Mouse (Mus musculus) forebrain, embryonic 15.5 days (tissue): ENCODE measurements at regions not wholly inside any gene's neighbourhood (a gene's known extent, or its start where the extent isn't known, plus 50 kb on each side); places are given as distances from the start of the nearest gene placed in this dataset.
A peak's percentile ranks its signal among the peaks of the same experiment; 100 is the strongest.

Source experiments
- ATAC-seq: fragments of 200-750 bp; cut with Nextera tagmentation; replicated peaks from 2 replicates; pipeline ENCODE4 v1.8.0; 2017; ENCODE audit warnings: mild to moderate bottlenecking, moderate TSS enrichment, moderate library complexity
- H3K27ac ChIP-seq: fragments of 300-500 bp; sonication (generic); replicated peaks from 2 replicates; pipeline ENCODE4 v1.5.1; 2015; ENCODE audit warnings: mild to moderate bottlenecking, inconsistent platforms
- H3K27me3 ChIP-seq: fragments of 300-500 bp; sonication (generic); 2 replicates; pipeline ENCODE4 v1.6.1; 2015; ENCODE audit warnings: inconsistent platforms
- H3K36me3 ChIP-seq: fragments of 300-500 bp; sonication (generic); 2 replicates; pipeline ENCODE4 v1.6.1; 2015; ENCODE audit warnings: mild to moderate bottlenecking, inconsistent platforms
- H3K4me1 ChIP-seq: fragments of 300-500 bp; sonication (generic); 2 replicates; pipeline ENCODE4 v1.6.1; 2015; ENCODE audit warnings: inconsistent platforms
- H3K4me2 ChIP-seq: fragments of 300-500 bp; sonication (generic); replicated peaks from 2 replicates; pipeline ENCODE4 v1.6.1; 2015; ENCODE audit warnings: mild to moderate bottlenecking, inconsistent platforms
- H3K4me3 ChIP-seq: fragments of 300-500 bp; sonication (generic); 2 replicates; pipeline ENCODE4 v1.5.1; 2015; ENCODE audit warnings: mild to moderate bottlenecking, inconsistent platforms
- H3K9ac ChIP-seq: fragments of 300-500 bp; sonication (generic); replicated peaks from 2 replicates; pipeline ENCODE4 v1.6.1; 2015; ENCODE audit warnings: mild to moderate bottlenecking, inconsistent platforms
- H3K9me3 ChIP-seq: fragments of 300-500 bp; sonication (generic); 2 replicates; pipeline ENCODE4 v1.6.1; 2016; ENCODE audit warnings: inconsistent platforms
- WGBS: fragments of 180-500 bp; shearing (Covaris S2); methylation state at CpG from one replicate; pipeline ENCODE4 v1.1.7; 2015; ENCODE audit warnings: mixed read lengths; 5-methylcytosine and 5-hydroxymethylcytosine counted together

DNA sequence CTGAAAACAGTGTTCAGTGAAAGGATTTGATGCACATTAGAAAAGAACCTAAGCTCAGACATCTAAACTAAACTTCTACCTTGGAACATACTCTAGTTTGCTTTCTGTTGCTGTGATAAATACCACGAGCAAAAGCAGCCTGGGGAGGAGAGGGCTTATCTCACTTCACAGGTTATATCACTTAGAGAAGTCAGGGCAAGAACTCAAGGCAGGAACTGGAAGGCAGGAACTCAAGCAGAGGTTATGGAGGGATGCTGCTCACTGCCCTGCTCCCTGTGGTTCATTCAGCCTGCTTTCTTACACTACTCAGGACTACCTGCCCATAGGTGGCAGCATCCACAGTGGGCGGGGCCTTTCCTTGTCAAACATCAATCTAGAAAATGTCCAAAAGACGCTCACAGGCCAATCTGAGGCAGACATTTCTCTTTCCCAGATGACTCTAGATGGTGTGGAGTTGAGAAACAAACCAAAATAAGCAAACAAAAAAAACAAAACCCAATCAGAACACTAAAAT is 101.5 kb downstream of the Hes1 start:
- 89% methylated on average over 3 of the region's 3 CpGs for WGBS
- Histone ChIP-seq H3K9me3 (no peaks in the 10 kb centered on the region), H3K4me3 (no peak overlapping the region), H3K27me3 (no peaks in the 10 kb centered on the region), H3K36me3 (no peaks in the 10 kb centered on the region), H3K9ac (no peak overlapping the region), H3K27ac (no peak overlapping the region), H3K4me2 (no peak overlapping the region), H3K4me1 (no peaks in the 10 kb centered on the region)
- ATAC-seq = no peak

DNA sequence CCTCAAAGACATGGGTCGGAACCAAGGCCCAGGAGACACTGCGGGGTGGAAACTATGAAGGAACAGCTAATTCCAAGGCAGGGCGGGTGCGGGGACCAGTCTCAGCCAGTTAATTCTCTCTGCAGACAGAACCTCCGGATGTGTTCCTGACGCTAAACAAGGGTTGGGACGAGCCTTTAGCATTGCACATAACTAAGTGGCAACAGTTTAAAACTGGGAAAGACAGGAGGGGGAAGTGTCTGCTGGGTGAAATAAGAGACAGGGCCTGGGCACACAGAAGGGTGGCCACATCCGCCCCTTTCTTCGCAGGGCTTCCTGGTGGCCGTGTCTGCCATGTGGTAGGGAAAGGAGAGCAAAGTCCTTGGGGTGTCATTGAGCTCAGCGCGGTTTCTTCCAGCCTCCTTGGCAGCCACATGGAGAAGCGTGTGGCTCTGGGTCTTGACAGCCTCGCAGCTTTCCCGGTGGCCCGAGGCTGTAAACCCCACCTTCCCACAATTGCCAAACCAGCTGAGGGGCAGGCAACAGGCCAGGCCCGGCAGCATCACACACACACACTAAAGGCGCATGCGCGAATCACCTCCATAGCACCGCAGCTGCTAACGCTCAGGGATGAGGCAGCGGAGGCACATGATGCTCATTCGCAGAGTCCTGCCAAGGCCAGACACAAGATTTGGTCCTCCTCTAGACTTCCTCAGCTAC is 95.8 kb downstream of the Cpn2 start:
- no peak overlapping the region for H3K9ac ChIP-seq
- 61% methylated on average over 24 of the region's 24 CpGs for WGBS
- peaks cover 20% of the 10 kb centered on the region for H3K4me1 ChIP-seq
- H3K36me3 ChIP-seq = no peaks in the 10 kb centered on the region
- H3K4me3 ChIP-seq = no peak overlapping the region
- H3K27ac ChIP-seq = no peak overlapping the region
- no peaks in the 10 kb centered on the region for H3K9me3 ChIP-seq
- peak overlapping the region; percentile 13; the same call in 1 of the 2 replicates for H3K4me2 ChIP-seq
- H3K27me3 ChIP-seq = no peaks in the 10 kb centered on the region
- ATAC-seq = peak; percentile 36

DNA sequence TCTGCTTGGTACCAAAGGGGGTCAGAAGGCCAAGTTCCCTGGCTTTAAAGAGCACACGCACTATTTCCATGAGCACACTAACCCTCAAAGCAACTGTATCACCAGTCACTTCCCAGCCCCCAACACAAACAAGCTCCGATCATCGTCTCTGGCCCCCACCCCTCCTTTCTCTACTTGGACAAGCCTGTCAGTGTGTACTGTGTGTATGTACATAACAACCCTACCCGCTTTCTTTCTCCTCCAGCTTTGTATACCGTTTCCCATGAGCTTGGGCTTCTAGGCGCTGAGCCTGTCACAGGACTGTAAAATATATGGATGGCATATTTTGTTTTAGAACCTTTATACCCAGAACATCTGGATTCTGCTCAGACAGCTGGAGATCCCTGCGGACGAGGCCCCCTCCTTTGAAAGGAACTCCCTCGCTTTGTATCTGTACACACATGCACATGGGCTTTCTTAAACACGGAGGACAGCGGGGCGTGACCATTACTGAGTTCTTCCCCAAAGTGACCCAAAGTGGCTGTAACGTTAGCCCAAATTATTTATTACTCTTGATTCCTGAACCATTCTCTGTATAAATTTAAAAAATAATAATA is 95.1 kb downstream of the Cpn2 start:
- 68% methylated on average over 13 of the region's 13 CpGs for WGBS
- ATAC-seq = peak; percentile 41; the same call in 1 of the 2 replicates
- no peaks in the 10 kb centered on the region for H3K36me3 ChIP-seq
- H3K9me3 ChIP-seq = no peaks in the 10 kb centered on the region
- 0 out of 2 replicates have a peak overlapping the region, but pooled peaks have one; percentile 13 for H3K4me2 ChIP-seq
- H3K4me1 ChIP-seq = peaks cover 20% of the 10 kb centered on the region
- H3K4me3 ChIP-seq = no peak overlapping the region
- no peak overlapping the region for H3K9ac ChIP-seq
- H3K27ac ChIP-seq = no peak overlapping the region
- H3K27me3 ChIP-seq = no peaks in the 10 kb centered on the region

DNA sequence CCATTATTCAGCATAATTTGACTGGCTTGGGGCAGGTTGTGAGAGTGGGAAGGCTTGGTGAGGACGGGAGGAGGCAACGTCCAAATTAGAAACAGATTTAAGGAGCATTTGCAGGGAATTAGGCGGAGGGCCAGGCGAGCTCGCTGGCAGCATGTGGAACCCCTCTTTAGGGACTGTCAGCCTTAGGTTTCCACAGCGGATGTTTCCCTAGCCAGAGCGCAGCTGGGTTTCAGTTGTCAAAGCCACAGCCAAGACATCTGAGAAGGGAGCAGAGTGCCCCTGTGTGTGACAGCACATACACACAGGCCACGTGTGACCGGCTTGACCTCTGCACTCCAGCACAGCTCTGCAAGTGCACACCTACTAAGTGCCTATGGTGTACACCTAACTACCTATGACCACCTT is 94.5 kb downstream of the Cpn2 start:
- peak; percentile 64 for ATAC-seq
- Histone ChIP-seq H3K4me3 (no peak overlapping the region), H3K4me2 (no peak overlapping the region), H3K9me3 (no peaks in the 10 kb centered on the region), H3K9ac (no peak overlapping the region), H3K27ac (no peak overlapping the region), H3K27me3 (no peaks in the 10 kb centered on the region), H3K4me1 (peaks cover 20% of the 10 kb centered on the region), H3K36me3 (no peaks in the 10 kb centered on the region)
- 24% methylated on average over 9 of the region's 9 CpGs for WGBS

DNA sequence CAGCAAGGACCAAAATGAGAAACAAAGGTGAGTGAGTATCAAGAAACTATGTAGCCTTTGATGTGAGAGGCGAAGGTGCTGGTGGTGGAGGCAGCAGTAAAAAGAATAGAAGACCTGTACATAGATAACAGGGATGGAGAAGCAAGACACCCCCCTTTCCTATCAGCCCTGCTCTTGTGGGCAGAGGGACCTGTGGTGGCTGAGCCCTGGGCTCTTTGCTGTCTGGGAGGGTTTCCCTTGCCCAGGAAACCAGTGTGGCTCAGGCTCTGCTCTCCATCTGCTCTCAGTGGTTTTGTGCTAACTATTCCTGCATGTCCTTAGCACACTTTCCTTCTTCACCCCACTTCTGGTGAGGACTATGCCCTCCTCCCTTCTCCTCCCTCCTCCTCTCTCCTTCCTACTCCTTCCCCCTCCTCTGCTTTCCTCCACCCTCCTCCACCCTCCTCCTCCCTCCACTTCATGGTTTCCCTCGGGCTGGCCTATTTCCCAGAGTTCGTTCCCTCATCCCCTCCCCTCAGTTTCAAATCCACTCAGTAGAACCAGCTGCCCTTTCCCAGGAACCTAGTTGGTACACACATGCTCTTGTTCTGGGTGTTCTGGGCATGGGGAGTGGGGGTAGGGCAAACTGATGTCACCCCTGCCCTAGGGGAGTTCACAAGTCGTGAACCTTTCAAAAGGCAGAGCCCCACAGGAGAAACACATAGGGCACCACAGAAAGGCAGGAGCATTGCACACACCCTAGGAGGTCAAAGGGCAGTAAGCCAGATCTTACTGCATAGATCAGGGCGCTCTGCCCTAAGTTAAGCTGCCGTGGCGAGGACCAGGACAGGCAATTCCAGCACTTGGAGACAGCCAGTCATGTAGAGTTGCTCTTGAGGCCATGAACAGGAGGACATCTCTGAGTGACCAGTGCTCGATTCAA is 93.1 kb downstream of the Cpn2 start:
- no peak overlapping the region for H3K9ac ChIP-seq
- H3K27ac ChIP-seq = no peak overlapping the region
- no peaks in the 10 kb centered on the region for H3K27me3 ChIP-seq
- peak; percentile 14; the same call in 1 of the 2 replicates for ATAC-seq
- H3K4me2 ChIP-seq = no peak overlapping the region
- no peaks in the 10 kb centered on the region for H3K36me3 ChIP-seq
- no peak overlapping the region for H3K4me3 ChIP-seq
- WGBS = 62% methylated on average over 8 of the region's 8 CpGs
- peaks cover 20% of the 10 kb centered on the region for H3K4me1 ChIP-seq
- no peaks in the 10 kb centered on the region for H3K9me3 ChIP-seq

DNA sequence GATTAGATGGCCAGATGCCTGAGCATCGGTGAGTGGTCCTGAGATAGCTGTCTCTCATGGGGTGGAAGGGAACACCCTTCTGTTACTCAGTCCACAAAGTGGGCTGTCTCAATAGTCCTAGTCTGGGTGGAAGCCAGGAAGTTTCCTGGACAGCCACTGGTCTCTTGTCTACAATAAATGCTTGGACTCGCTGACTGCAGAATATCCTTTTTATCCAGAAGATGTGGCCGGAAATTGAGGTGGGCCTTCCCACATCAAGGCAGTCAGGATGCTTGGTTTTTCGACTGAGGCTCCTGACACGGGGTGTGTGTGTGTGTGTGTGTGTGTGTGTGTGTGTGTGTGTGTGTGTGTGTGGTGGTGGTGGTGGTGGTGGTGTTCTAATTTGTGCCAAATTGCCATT is 91.0 kb downstream of the Cpn2 start:
- Histone ChIP-seq H3K4me1 (peaks cover 20% of the 10 kb centered on the region), H3K9ac (no peak overlapping the region), H3K4me3 (no peak overlapping the region), H3K27ac (no peak overlapping the region), H3K36me3 (no peaks in the 10 kb centered on the region), H3K9me3 (no peaks in the 10 kb centered on the region), H3K4me2 (no peak overlapping the region), H3K27me3 (no peaks in the 10 kb centered on the region)
- no peak for ATAC-seq
- 77% methylated on average over 5 of the region's 5 CpGs for WGBS

DNA sequence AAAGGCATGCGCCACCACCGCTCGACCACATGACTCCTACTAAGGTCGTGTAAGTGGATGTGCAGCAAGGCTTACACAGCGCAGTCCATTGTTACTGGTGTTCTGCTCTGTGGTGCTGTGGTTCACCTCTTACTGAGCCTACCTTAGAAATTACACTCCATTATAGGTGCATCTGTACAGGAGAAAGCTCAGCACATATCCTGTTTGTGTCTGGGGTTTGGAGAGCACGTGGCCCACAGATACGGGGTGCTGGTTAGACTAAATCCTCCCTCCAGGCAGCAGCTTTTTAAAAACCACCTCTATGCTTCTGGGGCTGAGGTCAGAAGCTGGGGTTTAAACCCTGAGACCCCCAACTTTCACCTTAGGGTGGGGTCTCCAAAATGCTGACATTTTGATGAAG is 89.5 kb downstream of the Cpn2 start:
- Histone ChIP-seq H3K9me3 (no peaks in the 10 kb centered on the region), H3K4me3 (no peak overlapping the region), H3K27ac (no peak overlapping the region), H3K4me1 (peaks cover 6% of the 10 kb centered on the region), H3K4me2 (no peak overlapping the region), H3K9ac (no peak overlapping the region), H3K36me3 (no peaks in the 10 kb centered on the region), H3K27me3 (no peaks in the 10 kb centered on the region)
- 93% methylated on average over 7 of the region's 7 CpGs for WGBS
- ATAC-seq = no peak

DNA sequence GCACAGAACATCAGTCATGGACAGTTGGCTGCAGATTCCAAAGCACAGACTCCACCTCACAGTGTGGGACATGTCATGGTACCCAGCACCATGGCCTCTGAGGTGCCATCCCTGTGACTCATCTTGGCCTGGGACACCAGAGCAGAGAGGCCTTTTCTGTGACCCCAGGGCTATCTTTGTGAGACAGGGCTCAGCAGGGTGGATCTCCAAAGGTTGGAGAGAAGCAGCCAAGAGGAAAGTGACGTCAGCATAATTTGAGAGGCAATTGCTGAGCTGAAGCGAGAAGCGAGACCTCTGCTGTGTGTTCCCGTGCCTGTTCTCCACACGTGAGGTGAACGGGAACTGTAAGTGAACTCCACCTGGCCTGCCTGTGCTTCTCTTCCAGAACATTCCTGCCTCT is 88.7 kb downstream of the Cpn2 start:
- H3K27me3 ChIP-seq = no peaks in the 10 kb centered on the region
- 45% methylated on average over 6 of the region's 6 CpGs for WGBS
- H3K4me1 ChIP-seq = no peaks in the 10 kb centered on the region
- ATAC-seq = no peak
- H3K36me3 ChIP-seq = no peaks in the 10 kb centered on the region
- no peak overlapping the region for H3K4me3 ChIP-seq
- no peak overlapping the region for H3K4me2 ChIP-seq
- no peak overlapping the region for H3K27ac ChIP-seq
- H3K9me3 ChIP-seq = no peaks in the 10 kb centered on the region
- H3K9ac ChIP-seq = no peak overlapping the region

DNA sequence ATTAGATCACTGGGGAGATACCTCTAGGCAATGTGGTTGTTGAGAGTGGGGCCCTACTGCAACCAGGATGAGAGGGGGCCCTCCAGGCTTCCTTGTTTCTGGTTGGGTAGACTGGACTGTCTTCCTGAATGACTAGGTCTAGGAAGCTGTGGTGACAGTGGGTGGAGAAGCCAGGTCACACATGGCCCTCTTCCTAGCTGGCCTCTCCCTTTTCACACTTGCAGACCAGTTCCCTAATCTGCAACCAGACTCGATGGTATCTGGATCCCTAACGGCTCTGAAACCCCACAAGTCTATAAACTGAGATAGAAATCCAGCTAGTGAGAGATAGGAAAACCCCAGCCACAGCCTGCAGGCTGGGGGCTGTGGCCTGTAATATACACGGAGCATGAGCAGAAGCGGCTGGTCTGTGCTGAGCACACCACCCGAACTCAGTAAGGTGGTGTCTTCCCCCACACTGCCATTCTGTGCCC is 87.8 kb downstream of the Cpn2 start:
- no peak overlapping the region for H3K27ac ChIP-seq
- no peaks in the 10 kb centered on the region for H3K36me3 ChIP-seq
- H3K27me3 ChIP-seq = no peaks in the 10 kb centered on the region
- peaks cover 1% of the 10 kb centered on the region for H3K4me1 ChIP-seq
- H3K9me3 ChIP-seq = no peaks in the 10 kb centered on the region
- no peak overlapping the region for H3K4me2 ChIP-seq
- no peak overlapping the region for H3K4me3 ChIP-seq
- 91% methylated on average over 5 of the region's 5 CpGs for WGBS
- no peak overlapping the region for H3K9ac ChIP-seq
- ATAC-seq = no peak

DNA sequence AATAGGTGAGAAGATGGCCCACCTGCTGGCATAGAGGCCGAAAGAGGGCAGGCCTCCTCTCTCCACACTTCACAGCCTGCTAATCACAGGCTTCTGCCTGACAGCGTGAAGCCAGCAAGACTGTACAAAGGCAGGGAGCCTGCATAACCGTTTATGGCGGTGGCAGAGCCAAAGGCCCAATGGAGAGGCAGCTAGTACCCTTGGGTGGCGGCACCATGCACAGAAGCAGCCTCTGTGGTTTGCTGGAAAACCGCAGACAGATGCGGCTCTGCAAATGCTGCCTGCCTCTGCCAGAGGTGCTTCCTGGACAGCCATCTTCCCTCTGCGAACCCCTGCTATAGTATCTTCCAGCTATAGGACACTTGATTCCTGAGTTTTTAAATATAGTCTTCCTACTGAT is 86.2 kb downstream of the Cpn2 start:
- Histone ChIP-seq H3K4me3 (no peak overlapping the region), H3K27ac (no peak overlapping the region), H3K9me3 (no peaks in the 10 kb centered on the region), H3K27me3 (no peaks in the 10 kb centered on the region; the same call in 1 of the 2 replicates), H3K36me3 (no peaks in the 10 kb centered on the region), H3K9ac (no peak overlapping the region), H3K4me2 (no peak overlapping the region), H3K4me1 (peaks cover 7% of the 10 kb centered on the region)
- WGBS = 67% methylated on average over 8 of the region's 8 CpGs
- no peak for ATAC-seq

DNA sequence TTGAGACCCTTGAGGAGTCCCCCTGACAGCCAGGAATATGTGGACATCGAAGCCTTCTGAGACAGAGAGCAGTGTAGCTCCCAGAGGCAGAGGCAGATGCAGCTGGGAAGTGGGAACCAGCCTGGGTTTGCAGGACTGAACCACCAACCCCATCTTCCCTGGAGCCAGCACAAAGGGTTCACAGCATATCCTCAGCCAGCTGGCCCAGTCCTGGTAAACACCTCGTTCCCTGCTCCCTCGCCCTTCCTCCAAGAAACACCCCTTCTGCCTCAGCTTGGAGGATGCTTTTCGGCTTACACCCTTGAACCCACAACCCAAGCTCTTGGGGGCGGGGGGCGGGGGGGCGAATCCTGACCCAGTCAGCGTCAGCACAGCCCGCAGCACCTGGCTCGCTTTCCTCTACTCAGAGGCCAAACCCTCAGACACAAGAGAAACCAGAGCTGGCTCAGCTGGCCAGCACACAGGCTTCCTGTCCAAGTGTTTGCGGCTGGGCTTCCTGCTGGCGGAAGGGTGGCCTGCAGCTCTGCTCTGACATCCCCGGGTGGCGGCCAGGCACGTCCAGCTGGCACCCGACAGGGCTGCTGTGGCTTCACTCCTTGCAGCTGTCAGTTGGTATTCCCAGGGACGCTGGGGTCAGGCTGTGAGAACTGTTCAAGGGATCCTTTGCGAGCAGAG is 82.6 kb downstream of the Cpn2 start:
- no peaks in the 10 kb centered on the region for H3K9me3 ChIP-seq
- H3K27me3 ChIP-seq = no peaks in the 10 kb centered on the region; the same call in 1 of the 2 replicates
- peak; percentile 29; the same call in 1 of the 2 replicates for ATAC-seq
- no peak overlapping the region for H3K27ac ChIP-seq
- peaks cover 14% of the 10 kb centered on the region for H3K4me1 ChIP-seq
- WGBS = 26% methylated on average over 18 of the region's 18 CpGs
- no peak overlapping the region for H3K9ac ChIP-seq
- no peak overlapping the region for H3K4me3 ChIP-seq
- no peak overlapping the region for H3K4me2 ChIP-seq
- no peaks in the 10 kb centered on the region for H3K36me3 ChIP-seq
